Mouse (Mus musculus) adrenal gland, postnatal 25 days (tissue): ENCODE data around the gene Rnf39. TPM values are rescaled to one million over a fixed set of nuclear protein-coding genes. Genes with fewer than 3 reads are reported as not detected.

Source experiments
- DNase-seq: peaks from one replicate; pipeline ENCODE4 v3.0.0; 2021; ENCODE audit warnings: mixed read lengths
- total RNA-seq: library from RNA; stranded (reverse); gene quantifications from 2 replicates; pipeline ENCODE4 v1.2.3, GENCODE M21; 2021

The Rnf39 gene
- total RNA-seq, 1 experiment from 2014 or later, result 0.85 TPM

DNA sequence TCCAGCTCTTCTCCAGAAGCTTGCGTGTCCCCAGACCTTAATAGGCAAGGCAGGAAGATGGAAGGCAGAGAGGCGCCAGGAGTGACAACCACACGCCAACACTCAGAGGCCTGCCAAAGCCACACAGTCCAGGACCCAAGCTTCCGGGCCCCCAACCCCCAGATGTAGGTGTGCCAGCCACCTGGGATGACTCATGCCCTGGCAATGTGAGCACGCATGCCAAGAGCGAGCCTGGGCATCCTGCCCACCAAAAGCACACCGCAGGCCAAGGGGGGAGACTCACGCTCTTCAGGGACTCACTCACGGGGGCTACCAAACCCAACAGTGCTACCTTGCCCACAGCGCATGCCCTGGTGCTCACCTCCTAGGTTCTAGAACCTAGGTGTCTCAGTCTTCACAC, 327 bp upstream of the Rnf39 start:
- peak; percentile 39 for DNase-seq

DNA sequence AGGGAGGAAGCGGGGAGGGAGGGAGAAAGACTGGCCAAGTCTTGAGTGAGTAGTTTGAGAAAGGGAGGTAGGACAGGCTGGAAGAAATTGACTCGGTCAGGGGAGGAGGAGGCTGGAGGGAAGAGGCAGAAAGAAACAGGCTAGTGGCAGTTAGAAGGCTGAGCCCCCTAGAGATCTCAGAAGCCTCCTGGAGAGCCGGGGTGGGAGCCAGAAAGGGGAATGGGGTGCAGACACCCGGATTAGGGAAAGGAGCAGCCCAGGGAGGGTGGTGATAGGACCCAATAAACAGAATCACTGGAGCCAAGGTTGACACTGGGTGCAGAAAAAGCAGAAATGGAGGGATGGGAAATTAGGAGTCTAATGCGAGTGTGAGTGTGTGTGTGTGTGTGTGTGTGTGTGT, 973 bp downstream of the Rnf39 start:
- no peak for DNase-seq

DNA sequence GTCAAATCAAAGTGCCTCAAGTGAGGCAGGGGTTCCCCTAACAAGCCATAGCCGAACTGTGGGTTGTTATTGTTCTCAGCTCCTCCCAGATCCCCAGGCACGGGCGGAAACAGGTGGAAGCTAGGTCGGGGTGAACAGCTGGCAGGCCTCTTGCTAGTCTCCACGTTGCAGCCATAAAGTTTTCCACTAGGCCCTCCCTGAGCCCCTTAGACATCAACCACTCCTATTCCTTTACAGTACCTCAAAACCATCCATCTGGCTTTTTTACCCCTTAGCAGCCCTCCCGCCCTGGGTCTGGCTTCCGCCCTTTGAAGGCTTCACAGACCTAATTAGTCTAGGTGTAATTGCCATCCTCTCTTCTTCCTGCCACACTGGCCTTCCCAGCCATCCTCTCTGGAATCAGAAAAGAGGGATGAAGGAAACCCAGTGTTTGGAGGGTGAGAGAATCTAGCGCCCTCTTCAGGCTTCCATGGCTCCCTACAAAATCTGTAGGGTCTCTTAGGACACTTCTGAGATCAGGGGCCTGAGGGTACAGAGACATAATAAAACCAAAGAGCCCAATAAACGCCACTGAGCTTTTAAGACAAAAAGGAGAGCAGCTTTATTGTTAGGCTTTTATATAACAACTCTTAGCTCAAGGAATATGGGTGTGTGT, 1.5 kb downstream of the Rnf39 start:
- no peak for DNase-seq

DNA sequence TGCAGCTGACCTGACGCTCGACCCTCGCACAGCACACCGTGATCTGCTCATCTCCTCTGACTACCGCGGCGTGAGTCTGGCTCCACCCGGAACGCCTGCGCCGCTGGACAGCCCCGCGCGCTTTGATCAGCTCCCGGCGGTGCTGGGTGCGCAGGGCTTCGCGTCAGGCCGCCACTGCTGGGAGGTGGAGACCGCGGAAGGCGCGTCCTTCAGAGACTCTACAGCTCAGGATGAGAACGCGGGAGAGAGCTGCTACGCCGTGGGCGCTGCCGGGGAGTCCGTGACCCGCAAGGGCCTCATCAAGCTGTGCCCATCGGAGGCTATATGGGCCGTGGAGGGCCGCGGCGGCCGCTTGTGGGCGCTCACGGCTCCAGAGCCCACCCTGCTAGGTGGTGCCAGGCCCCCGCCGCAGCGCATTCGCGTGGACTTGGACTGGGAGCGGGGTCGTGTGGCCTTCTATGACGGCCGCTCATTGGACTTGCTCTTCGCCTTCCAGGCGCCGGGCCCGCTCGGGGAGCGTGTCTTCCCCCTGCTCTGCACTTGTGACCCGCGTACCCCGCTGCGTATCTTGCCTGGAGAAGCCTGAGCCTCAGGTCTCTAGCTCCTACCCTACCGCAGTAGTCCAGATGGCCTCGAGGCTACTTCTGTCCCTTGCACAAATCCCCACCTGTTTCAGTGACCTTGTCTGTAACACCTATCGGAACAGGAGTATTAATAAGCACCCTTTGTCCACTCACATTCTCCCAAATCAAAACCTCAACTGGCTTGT, 4.5 kb downstream of the Rnf39 start:
- DNase-seq, result peak; percentile 75

DNA sequence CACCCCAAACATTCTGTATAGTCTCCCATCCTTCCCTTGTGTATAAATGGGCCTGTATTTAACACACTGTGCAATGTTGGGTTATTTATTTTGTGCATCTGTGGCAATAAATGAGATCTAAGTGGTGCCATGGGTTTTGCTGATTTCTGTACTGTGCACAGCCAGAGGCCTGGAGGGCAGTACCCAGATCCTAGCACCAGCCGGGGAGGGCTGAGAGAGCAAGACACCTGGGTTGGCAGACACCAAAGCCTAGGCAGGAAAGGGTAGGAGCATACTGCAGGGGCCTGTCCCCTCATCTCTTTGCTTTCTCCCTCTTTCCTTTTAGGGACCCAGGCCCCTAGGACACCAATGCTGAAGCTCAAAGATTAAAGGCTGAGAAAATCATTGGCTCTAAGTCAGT, 5.6 kb downstream of the Rnf39 start:
- DNase-seq, result no peak

DNA sequence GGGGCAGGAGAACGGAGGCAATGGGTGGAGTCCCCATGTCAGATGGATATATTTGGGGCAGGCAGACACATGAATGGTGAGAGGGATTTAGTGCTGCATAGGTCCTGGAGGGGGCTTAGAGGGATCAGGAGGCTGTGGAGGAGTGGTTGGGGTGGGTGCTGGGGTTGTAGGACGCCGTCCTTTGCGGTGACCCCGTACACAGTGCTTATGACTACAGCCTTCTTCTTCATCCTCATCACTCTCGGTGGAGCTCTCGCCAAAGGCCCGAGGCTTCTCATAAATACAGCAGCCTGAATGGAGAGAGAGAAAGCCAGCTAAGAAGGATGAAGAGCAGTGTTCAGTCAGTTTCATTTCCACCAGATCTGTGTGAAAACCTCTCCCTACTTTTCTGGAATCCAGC, 6.5 kb downstream of the Rnf39 start:
- no peak for DNase-seq

DNA sequence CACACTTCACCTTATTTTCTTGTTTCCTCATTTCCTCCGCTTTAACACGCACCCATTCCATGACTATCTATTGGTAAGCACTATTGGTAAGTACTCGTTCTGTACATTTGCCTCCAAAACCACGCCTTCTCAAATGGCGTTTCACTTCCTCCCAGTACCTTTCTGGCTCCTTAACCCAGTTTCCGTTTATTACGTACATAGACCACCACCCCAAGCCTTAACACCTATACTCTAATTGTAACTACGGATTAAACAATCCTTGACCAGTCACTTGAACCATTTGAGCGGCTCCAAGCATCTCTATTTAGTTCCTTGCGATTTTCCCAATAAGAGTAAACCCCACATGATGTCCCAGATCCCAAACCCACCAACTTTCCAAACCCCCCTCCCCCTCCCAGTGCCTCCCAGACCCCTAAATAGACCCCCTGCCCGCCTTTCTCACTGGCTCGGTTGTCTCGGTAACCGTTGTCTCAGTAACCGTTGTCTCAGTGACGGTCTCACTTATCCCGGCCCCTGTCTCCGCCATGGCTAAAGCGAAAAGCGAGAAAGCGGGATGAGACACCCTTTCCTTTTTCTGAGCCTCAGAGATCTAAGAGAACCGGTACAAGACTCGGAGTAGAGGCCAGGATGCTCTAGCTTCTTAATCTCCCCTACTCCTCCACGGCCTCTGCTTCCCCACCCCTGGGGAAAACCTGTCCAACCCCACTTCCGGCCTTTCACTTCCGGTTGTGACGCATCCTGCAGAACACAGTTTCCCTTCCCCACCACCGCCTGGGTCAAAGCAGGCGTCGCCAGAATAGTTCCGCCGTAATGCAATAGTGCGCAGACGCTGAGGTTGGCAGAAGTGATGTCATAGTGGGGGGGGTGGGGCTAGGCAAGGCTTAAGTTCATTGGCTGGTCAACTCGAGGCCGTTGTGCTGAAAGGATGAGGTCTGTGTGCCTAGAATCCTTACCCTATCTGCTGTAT, 8.5 kb downstream of the Rnf39 start, which contains the start of gene Ppp1r11:
Gene Ppp1r11, minus strand, starts transcription at position 761 of the 967 bp plus-strand sequence.
- DNase-seq, result peak; percentile 94

DNA sequence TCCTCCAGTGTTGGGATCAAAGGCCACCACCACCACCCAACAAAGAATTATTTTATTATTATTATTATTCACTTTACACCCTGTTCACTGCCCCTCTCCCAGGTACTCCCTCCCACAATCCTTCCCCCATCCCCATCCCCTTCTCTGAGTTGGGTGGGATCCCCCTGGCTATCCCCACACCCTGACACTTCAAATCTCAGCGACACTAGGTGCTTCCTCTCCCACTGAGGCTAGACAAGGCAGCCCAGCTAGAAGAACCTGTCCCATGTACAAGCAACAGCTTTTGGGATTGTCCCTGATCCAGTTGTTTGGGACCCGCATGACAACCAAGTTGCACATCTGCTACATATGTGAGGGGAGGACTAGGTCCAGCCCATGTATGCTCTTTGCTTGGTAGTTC, 9.9 kb downstream of the Rnf39 start:
- no peak for DNase-seq

DNA sequence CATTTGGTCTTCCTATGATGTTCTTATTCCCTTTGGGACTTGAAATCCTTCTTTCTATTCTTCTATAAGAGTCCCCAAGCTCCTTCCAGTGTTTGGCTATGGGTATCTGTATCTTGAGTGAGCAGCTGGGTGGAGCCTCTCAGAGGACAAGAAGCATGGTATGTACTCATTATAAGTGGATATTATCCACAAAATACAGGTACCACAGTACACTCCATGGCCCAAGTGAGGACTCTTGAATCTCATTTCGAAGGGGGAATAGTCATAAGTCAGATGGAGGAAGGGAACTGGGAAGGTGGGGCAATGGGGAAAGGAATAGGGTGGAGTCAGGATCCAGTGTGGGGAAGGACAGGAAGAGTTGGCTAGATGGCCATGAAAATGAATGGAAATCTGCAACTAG, 10.3 kb downstream of the Rnf39 start:
- DNase-seq, result no peak

DNA sequence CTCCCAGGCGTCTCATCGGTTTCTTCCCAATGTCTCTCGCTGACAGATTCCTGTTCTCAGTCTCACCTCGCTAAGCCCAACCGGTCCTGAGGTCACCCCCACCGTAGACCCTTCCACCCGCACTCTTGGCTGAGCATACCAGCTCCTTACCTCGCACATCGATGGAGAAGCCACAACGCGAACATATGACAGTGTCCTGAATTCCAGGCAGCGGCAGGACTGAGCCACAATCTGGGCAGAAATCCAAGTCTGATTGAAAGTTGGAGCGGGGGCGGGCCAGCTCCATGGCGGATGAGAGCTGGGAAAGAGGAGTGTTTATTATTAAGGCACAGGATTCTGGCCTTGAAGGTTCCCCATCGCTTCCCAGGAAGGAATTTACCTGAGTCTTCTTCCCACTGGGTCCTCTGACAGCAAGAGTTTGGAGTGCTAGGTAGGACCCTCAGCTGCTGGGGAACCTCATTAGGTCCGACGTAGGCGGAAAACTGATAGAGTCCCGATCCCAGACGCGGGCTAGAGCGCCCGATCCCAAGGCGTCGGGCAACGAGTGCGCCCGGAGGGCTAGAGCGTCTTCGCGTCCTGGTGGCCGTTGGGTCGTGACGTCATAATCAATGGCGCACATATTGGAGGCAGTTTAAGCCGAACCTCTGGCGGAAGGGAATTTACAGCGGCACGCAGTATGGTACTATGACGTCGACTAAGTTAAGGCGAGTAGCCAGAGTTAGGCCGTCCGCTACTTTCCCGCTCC, 15.5 kb downstream of the Rnf39 start, which contains the start of the genes Znrd1 and Znrd1as:
Gene Znrd1, minus strand, starts transcription at position 561 of the 745 bp plus-strand sequence.
Gene Znrd1as, plus strand, starts transcription at position 594 of the 745 bp plus-strand sequence.
- DNase-seq, result peak; percentile 90

DNA sequence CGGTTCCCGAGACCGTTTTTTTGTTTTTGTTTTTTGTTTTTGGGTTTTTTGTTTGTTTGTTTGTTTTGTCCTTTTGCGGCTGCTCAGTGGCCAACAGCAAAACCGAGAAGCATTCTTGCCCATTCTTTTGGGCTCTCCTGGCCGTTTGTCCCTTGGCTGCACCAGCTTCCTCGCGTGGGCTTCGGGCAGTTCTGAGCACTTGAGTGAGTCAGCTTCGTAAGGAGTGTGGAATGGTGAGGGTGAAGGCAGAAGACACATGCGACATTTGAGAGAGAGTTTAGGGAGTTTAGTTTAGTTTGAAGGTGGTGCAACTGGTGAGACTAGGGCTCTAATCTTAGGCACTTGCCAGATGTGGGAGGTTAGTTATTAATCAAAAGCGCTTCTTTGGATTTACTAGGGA, 16.2 kb downstream of the Rnf39 start:
- DNase-seq, result no peak

DNA sequence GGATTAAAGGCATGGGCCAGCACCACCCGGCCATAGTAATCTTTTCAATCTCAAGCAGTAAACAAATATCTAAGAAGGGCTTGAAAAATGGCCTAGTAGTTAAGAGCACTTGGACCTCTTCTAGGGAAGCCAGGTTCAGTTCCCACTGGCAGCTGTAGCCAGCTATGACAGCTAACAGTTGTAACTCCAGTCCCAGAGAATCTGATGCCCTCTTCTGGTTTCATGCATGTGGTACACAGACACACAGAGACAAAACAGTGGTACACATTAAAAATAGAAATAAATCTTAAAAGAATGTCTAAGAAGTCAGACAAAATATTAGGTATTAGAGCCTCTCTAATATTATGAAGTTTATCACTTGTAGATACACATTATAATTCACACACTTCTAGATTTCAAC, 18.4 kb downstream of the Rnf39 start:
- no peak for DNase-seq

DNA sequence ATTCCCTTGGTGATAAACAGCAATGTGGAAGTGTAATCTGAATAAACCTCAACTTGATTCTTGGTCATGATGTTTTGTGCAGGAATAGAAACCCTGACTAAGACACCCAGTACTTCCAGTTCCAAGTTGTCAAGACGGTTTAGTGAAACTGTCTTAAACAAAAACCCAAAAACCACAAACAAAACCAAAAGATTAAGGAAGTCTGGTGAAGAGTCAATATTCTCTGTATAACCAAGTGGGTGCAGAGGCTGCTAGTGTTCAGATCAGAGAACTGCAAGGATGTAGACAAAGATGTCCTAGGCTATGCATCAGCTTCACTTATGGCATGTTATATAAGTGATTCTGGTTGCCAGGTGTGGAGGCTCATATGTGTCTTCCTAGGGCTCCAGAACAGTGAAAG, 24.2 kb downstream of the Rnf39 start:
- no peak for DNase-seq

DNA sequence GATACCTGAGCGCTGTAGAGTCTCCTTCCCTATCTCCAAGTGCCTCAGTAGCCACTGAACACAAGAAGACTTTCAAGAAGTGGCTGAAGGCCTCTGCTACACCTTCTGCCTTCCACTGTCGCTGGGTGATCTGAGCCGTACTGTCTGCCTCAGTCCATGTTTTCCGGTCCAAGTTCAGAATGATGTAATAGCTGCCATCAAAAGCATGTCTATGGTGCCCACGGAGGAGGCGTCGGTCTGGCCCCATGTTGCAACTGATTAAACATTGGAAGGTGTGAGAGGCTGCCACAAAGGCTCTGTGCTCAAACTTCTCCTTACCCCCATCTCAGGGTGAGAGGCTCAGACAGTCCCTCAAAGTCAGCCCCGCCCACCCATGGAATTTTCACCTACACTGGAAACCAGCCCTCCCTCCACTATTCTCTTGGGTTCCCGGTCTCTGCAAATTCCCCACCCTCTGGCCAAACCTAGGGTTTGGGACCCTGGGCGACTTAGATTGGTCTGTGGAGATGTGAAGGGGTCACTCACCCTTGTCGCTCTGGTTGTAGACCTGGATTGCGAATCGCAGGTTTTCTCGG, 27.7 kb downstream of the Rnf39 start:
- no peak for DNase-seq

DNA sequence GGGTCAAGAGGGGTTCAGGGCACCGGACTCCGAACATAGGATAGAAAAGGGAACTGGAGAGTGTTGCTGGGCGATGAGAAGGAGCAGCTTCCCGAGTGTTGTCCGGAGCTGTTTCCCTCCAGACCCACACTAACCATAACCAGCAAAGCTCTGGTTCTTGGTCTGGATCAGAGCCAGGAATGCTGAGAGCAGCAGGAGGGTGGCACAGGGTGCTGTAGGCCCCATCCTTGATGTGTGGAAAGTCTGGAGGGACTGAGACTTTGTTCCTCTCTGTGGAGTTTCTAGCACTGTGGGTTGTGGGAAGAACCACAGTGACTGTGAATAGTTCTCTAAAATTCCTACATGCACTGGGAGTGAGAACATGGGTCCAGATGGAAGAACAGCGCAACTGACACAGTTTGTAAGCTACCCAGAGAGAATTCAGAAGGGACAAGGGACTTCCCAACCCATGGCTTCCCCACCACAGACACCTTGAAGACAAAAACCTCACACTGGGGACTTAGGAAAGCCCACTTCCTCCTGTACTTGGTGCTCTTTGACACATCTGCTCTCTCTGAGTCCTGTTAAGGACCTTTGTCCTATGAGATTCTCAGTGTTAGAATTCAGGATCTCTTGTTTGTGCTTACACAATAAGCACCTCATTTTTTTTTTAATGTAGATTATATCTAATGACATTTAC, 28.6 kb downstream of the Rnf39 start:
- no peak for DNase-seq

DNA sequence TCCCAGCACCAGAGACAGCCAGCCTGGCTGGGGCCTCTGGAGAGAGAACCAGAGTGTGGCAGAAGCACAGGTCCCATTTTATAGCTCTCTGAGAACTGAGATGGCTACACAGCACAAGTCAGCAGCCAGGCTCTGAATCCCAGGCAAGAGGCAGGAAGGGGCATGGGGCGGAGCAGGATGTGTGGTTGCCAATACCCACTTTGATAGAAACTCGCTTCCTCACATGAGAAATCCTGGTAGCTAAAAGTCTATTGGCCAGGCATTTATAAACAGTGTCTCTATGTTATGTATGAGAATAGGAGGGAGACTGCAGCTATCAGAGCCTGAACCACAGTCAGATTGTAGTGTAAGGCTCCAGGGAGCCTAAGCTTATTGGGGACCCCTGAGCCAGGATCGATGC, 30.1 kb downstream of the Rnf39 start:
- no peak for DNase-seq

DNA sequence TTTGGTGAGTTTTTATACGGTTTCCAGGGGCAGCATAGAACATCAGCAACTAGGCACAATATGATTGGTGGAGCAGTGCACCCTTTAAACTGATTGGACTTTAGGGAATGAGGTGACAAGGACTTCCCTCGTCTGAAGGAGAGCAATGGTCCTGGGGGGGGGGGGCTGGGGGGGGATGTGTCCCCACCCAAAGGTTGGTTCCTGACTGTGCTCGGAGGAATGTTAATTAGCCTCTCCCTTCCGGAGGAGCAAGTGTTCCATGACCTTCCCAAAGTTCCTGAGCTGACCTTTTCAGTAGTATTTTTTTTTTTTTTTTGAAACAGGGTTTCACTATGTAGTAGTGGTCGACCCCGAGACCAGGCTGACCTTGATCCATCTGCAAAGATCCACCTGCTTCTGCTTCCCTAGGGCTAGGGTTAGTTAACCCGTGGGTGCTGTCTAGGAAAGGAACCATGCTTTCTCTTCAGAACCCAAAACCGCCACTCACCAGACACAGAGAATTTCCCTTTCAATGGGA, 30.6 kb downstream of the Rnf39 start:
- no peak for DNase-seq

DNA sequence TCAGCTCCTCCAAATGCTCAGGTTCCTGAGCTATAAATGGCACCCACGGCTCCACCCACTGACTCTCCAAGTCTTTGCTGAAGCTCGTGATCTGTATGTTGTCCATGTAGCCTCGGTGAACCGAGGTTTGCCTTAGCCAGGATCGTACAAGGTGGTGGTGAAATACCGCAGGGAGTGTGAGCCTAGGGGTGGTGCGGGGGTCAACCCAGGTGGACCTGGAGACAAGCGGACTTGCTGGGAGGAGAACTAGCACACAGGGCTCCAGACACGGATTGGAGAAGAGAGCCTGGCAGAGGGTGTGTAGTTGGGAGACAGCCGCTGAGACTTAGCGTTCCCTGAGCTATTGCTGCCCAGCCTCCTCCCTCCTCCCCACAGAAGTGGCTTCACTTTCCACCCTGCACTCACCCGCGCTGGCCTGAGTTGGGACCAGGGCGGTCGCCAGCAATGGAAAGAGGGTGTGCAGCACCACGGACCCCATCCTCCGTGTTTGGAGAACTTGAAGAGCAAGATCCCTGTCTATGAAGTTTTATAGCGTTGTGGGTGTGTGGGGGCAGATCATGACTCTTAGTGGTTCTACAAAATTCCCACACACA, 38.6 kb downstream of the Rnf39 start, which contains the start of gene 2410137M14Rik:
Gene 2410137M14Rik, minus strand, starts transcription at position 17 of the 593 bp plus-strand sequence.
- no peak for DNase-seq

DNA sequence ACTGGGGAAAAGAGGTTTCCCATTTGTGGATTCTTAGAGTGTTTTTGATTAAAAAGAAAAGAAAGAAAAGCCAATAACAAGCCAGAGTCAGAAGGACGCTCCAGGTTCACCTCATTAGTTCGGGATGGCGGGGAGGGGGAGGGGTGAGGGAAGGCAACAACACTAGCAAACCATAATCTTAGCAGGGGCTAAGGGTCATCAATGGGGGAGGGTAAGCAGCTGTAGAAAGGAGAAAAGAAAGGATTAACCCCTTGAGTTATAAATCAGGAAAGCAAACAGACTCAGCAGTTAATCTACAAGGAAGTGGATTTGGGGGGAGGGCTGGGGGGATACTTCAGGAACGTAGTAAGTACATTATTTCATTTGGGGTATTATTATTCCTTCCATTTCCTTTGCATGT, 39.1 kb downstream of the Rnf39 start:
- DNase-seq, result no peak
